Mouse (Mus musculus) spleen, postnatal 36 days (tissue): ENCODE measurements around the gene Olfr498.

ENCODE experiments used
- DNase-seq, 2 experiments: peaks; one replicate each; pipeline ENCODE4 v3.0.0; 2022; ENCODE audit warnings: low spot score in 2 of 2, mixed read lengths in 1 of 2

Gene Olfr498

DNA sequence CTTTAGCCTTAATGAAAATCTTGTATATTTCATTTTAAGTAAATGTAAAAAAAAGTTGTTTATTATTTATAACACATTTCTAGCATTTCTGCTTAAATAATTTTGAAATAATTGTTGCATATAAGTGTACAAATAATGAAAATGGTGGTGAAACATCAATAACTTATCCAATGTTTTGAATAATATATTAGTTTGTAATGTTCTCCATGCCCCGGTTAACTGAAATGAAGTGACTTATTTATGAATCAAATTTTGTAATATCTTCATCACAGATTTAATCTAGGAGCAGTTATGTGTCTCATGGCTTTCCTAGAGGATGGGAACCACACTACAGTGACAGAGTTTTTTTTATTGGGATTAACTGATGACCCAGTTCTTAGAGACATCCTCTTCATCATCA, at the start of gene Olfr498:
Olfr498 (plus strand) TSS at position 301 of the 400 bp plus-strand sequence.
- DNase-seq: no peak

- DNase-seq: no peak
Observed at GRCm38 (mm10) chr7:108420121-108420520, 45.0 kb upstream of the Olfr498 start, which contains the start of gene Olfr497. Olfr497 (plus strand) TSS chr7:108420421.
